Mouse (Mus musculus) liver, embryonic 16.5 days (tissue): ENCODE results near the gene 1700018G05Rik. TPM values are rescaled to one million over a fixed set of nuclear protein-coding genes. Genes with fewer than 3 reads are reported as not detected.
"Not testable (repeated sequence)": the region's sequence is repeated elsewhere in the genome, so short reads cannot be mapped to it uniquely, and the experiment has no call there.

Experiments used
- ATAC-seq: fragments of 200-750 bp; cut with Nextera tagmentation; 2 replicates; pipeline ENCODE4 v1.8.0; 2017; ENCODE audit warnings: low read depth, mild to moderate bottlenecking, moderate number of reproducible peaks, moderate library complexity
- H3K27ac ChIP-seq: fragments of 300-500 bp; sonication (generic); 2 replicates; pipeline ENCODE4 v1.5.1; 2014; ENCODE audit warnings: mild to moderate bottlenecking, low read length
- H3K27me3 ChIP-seq: fragments of 300-500 bp; sonication (generic); 2 replicates; pipeline ENCODE4 v1.6.1; 2014; ENCODE audit warnings: low read depth, low read length, mixed read lengths; ENCODE audit not compliant: control insufficient read depth, insufficient read depth
- H3K36me3 ChIP-seq: fragments of 300-500 bp; sonication (generic); 2 replicates; pipeline ENCODE4 v1.6.1; 2014; ENCODE audit warnings: mild to moderate bottlenecking; ENCODE audit not compliant: control insufficient read depth, insufficient read depth
- H3K4me1 ChIP-seq: fragments of 300-500 bp; sonication (generic); 2 replicates; pipeline ENCODE4 v1.6.1; 2014; ENCODE audit warnings: low read depth, low read length, mixed read lengths; ENCODE audit not compliant: control insufficient read depth
- H3K4me2 ChIP-seq: fragments of 300-500 bp; sonication (generic); 2 replicates; pipeline ENCODE4 v1.6.1; 2014; ENCODE audit warnings: low read depth, low read length, mixed read lengths
- H3K4me3 ChIP-seq: fragments of 300-500 bp; sonication (generic); 2 replicates; pipeline ENCODE4 v1.5.1; 2014; ENCODE audit warnings: low read depth, mild to moderate bottlenecking, low read length
- H3K9ac ChIP-seq: fragments of 300-500 bp; sonication (generic); 2 replicates; pipeline ENCODE4 v1.6.1; 2014; ENCODE audit warnings: low read depth, low read length
- H3K9me3 ChIP-seq: fragments of 300-500 bp; sonication (generic); replicated peaks from 2 replicates; pipeline ENCODE4 v1.6.1; 2016; ENCODE audit warnings: low read length; ENCODE audit not compliant: control insufficient read depth
- WGBS: fragments of 180-500 bp; shearing (Covaris S2); extraction: QIAGEN DNeasy Blood & Tissue Kit; methylation state at CpG from one replicate; pipeline ENCODE4 v1.1.7; 2014; ENCODE audit not compliant: insufficient replicate concordance; 5-methylcytosine and 5-hydroxymethylcytosine counted together
- polyA plus RNA-seq: library from polyadenylated mRNA; unstranded; fragments of >200 nt; fragmentation: Nextera tagmentation; extraction: Ambion mirVana; gene quantifications from 2 replicates; pipeline ENCODE4 v1.2.1, GENCODE M21; 2015

1700018G05Rik gene
- not detected in 2 replicates for polyA plus RNA-seq

- not testable (repeated sequence) for H3K9ac ChIP-seq, H3K36me3 ChIP-seq, ATAC-seq, H3K27ac ChIP-seq, H3K27me3 ChIP-seq, H3K4me1 ChIP-seq, H3K4me2 ChIP-seq, H3K9me3 ChIP-seq, H3K4me3 ChIP-seq
- WGBS, result 88% methylated on average over 4 of the region's 6 CpGs
Observed at GRCm38 (mm10) chrX:102928072-102928471, at the start of gene 1700018G05Rik. 1700018G05Rik (plus strand) TSS chrX:102928372.

GRCm38 (mm10) chrX:102908587-102908986 is 19.6 kb upstream of the 1700018G05Rik start, which contains the start of the genes Dmrtc1a and 1700011M02Rik:
Dmrtc1a (minus strand) TSS chrX:102908687.
1700011M02Rik (plus strand) TSS chrX:102908905.
- not testable (repeated sequence) for H3K27ac ChIP-seq, H3K9ac ChIP-seq, ATAC-seq, H3K4me3 ChIP-seq, H3K4me1 ChIP-seq, H3K27me3 ChIP-seq, H3K4me2 ChIP-seq, H3K36me3 ChIP-seq, H3K9me3 ChIP-seq
- 67% methylated on average over 6 of the region's 9 CpGs for WGBS

GRCm38 (mm10) chrX:102914823-102915222 is 13.3 kb upstream of the 1700018G05Rik start:
- H3K9ac ChIP-seq, H3K4me2 ChIP-seq, H3K9me3 ChIP-seq, H3K27ac ChIP-seq, H3K27me3 ChIP-seq, H3K36me3 ChIP-seq, H3K4me1 ChIP-seq, ATAC-seq, H3K4me3 ChIP-seq: not testable (repeated sequence)
- WGBS, result 58% methylated on average over 1 of the region's 1 CpGs

- not testable (repeated sequence) for H3K9me3 ChIP-seq, H3K27me3 ChIP-seq, H3K36me3 ChIP-seq, H3K9ac ChIP-seq, ATAC-seq, H3K27ac ChIP-seq, H3K4me3 ChIP-seq, H3K4me2 ChIP-seq, H3K4me1 ChIP-seq
- 19% methylated on average over 4 of the region's 4 CpGs for WGBS
Observed at GRCm38 (mm10) chrX:102926707-102927106, 1.5 kb upstream of the 1700018G05Rik start.

- Histone ChIP-seq H3K9me3 (no peaks in the 10 kb centered on the region), H3K9ac (no peak overlapping the region), H3K36me3 (no peaks in the 10 kb centered on the region), H3K27me3 (peaks cover 14% of the 10 kb centered on the region), H3K4me1 (no peaks in the 10 kb centered on the region), H3K4me3 (no peak overlapping the region), H3K4me2 (peak overlapping the region; percentile 53; the same call in 1 of the 2 replicates), H3K27ac (no peak overlapping the region)
- WGBS, result 34% methylated on average over 12 of the region's 12 CpGs
- no peak for ATAC-seq
Observed at GRCm38 (mm10) chrX:102932992-102933570, 4.9 kb downstream of the 1700018G05Rik start.

- peak overlapping the region; percentile 53 for H3K4me2 ChIP-seq
- H3K4me1 ChIP-seq, result no peaks in the 10 kb centered on the region
- 27% methylated on average over 54 of the region's 68 CpGs for WGBS
- no peaks in the 10 kb centered on the region for H3K36me3 ChIP-seq
- no peaks in the 10 kb centered on the region for H3K9me3 ChIP-seq
- peaks cover 14% of the 10 kb centered on the region for H3K27me3 ChIP-seq
- peak overlapping the region; percentile 40 for H3K4me3 ChIP-seq
- no peak overlapping the region for H3K9ac ChIP-seq
- H3K27ac ChIP-seq, result no peak overlapping the region
- ATAC-seq, result no peak
Observed at GRCm38 (mm10) chrX:102933571-102934394, 5.6 kb downstream of the 1700018G05Rik start.

DNA sequence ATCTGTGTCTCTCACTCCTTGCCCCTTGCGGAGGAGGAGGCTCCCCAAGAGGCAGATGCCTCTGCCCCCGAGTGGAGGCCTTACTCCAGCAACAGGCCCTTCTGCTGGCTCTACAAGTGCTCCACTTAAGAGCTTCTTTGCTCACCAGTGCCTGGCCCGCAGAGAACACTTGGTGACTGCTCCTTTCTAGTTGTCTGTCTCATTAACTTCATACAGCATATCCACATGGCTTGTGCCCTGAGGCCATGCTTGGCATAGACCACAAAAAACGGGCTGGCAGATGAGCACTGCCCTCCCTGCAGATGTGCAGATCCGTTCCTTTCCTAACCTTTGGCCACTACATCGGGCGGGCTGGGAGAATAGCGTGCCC is 6.2 kb downstream of the 1700018G05Rik start:
- no peaks in the 10 kb centered on the region for H3K9me3 ChIP-seq
- H3K27ac ChIP-seq, result no peak overlapping the region
- H3K27me3 ChIP-seq, result peaks cover 14% of the 10 kb centered on the region
- ATAC-seq, result no peak
- no peak overlapping the region for H3K4me3 ChIP-seq
- H3K4me1 ChIP-seq, result no peaks in the 10 kb centered on the region
- WGBS, result 54% methylated on average over 8 of the region's 8 CpGs
- H3K4me2 ChIP-seq, result no peak overlapping the region
- H3K36me3 ChIP-seq, result no peaks in the 10 kb centered on the region
- H3K9ac ChIP-seq, result no peak overlapping the region

DNA sequence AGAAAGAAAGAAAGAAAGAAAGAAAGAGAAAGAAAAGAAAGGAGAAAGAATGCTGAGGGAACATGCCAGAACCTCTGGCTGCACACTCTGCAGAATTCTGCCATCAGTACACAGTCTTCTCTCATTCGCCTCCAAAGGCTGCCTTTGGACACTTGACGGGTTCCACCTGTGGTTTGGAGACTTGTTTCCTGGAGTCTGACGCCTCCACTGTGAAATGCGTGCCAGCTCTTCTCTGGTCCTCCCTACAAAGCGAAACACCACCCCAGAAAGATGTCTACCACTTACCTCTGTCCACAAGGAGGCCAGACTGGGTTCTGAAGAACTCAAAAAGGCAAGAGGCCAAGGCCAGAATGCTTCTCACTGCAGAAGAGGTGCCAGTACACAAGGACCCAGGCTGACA is 8.6 kb downstream of the 1700018G05Rik start:
- no peaks in the 10 kb centered on the region for H3K36me3 ChIP-seq
- no peak overlapping the region for H3K27ac ChIP-seq
- ATAC-seq, result no peak
- no peak overlapping the region for H3K4me3 ChIP-seq
- H3K4me2 ChIP-seq, result no peak overlapping the region
- no peaks in the 10 kb centered on the region for H3K9me3 ChIP-seq
- H3K4me1 ChIP-seq, result no peaks in the 10 kb centered on the region
- H3K9ac ChIP-seq, result no peak overlapping the region
- WGBS, result 50% methylated on average over 5 of the region's 5 CpGs
- peaks cover 14% of the 10 kb centered on the region for H3K27me3 ChIP-seq

GRCm38 (mm10) chrX:102950136-102950535 is 22.0 kb downstream of the 1700018G05Rik start:
- not testable (repeated sequence) for ATAC-seq, H3K27me3 ChIP-seq
- 75% methylated on average over 11 of the region's 11 CpGs for WGBS

More at GRCm38 (mm10) chrX:102950136-102950535, 22.0 kb downstream of the 1700018G05Rik start:
- H3K4me1 ChIP-seq, H3K9ac ChIP-seq, H3K9me3 ChIP-seq, H3K36me3 ChIP-seq, H3K4me2 ChIP-seq, H3K4me3 ChIP-seq, H3K27ac ChIP-seq: not testable (repeated sequence)
